Mouse (Mus musculus) testis, postnatal 14 days (tissue): ENCODE data around the gene Ubtf.

Experiments used
- DNase-seq: peaks from one replicate; pipeline ENCODE4 v3.0.0; 2021; ENCODE audit warnings: low spot score

Gene Ubtf

GRCm38 (mm10) chr11:102266631-102267355 is 52.7 kb downstream of the Ubtf start:
- DNase-seq, result no peak

GRCm38 (mm10) chr11:102265816-102266215 is 53.7 kb downstream of the Ubtf start:
- DNase-seq, result no peak

- DNase-seq, result no peak
Measured at GRCm38 (mm10) chr11:102263211-102263610, 56.3 kb downstream of the Ubtf start.

GRCm38 (mm10) chr11:102258521-102258920 is 61.0 kb downstream of the Ubtf start:
- DNase-seq, result no peak

GRCm38 (mm10) chr11:102258095-102258494 is 61.4 kb downstream of the Ubtf start:
- no peak for DNase-seq

GRCm38 (mm10) chr11:102257514-102257913 is 62.0 kb downstream of the Ubtf start:
- DNase-seq, result no peak
